Mouse (Mus musculus) brain, embryonic 14.5 days (tissue): Measurements from ENCODE around the gene Otx1.

Experiments used
- CTCF ChIP-seq: fragments of 200-500 bp; IDR thresholded peaks from 2 replicates; pipeline ENCODE4 v1.5.1; 2012; ENCODE audit warnings: inconsistent platforms, mild to moderate bottlenecking, moderate library complexity, borderline replicate concordance; ENCODE audit not compliant: insufficient read depth, insufficient read length; ENCODE audit errors: extremely low read depth
- POLR2A ChIP-seq: fragments of 200-500 bp; IDR thresholded peaks from 2 replicates; pipeline ENCODE4 v1.6.1; 2012; ENCODE audit warnings: mild to moderate bottlenecking, inconsistent platforms, borderline replicate concordance; ENCODE audit not compliant: poor library complexity, insufficient read depth, insufficient read length, severe bottlenecking; ENCODE audit errors: extremely low read depth

- TF ChIP-seq POLR2A (no peak), CTCF (no peak)
Measured at GRCm38 (mm10) chr11:22034564-22035105, 31.9 kb upstream of the Otx1 start.
